Mouse (Mus musculus): Measurements from ENCODE around the gene 1500009C09Rik.
"Not testable (repeated sequence)": the region's sequence is repeated elsewhere in the genome, so short reads cannot be mapped to it uniquely, and the experiment has no call there.

The 1500009C09Rik gene

GRCm38 (mm10) chr15:82218778-82219666 is 33.2 kb upstream of the 1500009C09Rik start:
- DNase-seq (ENCODE audit: low spot score) = no peak

- DNase-seq (ENCODE audit: low spot score) = no peak
Measured at GRCm38 (mm10) chr15:82220003-82220675, 32.1 kb upstream of the 1500009C09Rik start.

DNA sequence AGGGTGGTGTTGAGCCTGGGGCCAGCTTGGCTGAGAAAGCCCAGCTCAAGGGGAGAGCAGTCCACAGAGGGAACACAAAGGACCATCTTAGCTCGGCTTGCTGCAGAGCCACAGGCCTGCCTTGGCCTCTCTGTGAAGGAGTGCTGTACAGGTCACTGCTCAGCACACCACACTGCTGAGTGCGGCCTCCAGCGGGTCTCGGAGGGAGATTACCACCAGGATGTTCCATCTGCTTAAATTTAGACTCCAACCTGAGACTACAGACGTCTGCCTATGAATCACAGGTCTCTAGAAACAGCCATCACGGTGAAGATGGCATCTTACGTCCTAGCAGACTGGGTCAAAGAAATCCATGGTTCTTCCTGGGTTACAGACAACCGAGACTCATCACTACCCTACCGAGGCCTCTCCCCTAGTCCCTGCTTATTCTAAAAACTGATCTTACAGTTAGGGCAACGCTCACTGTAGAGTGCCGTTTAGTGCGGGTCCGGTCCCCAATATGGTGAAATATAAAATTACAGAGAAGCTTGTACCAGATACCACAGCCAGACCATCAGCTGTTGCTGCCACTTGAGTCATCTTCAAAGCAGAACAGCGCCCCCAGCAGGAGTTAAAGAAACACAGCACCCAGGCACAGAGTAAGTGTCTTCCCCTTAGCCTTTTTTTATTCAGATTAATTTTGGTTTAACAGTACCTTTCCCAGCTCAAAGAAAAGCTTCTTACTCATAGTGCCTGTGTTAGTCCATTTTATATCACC is 30.9 kb upstream of the 1500009C09Rik start:
- no peak for DNase-seq (ENCODE audit: low spot score)

- no peak for DNase-seq (ENCODE audit: low spot score)
Measured at GRCm38 (mm10) chr15:82223251-82223650, 28.9 kb upstream of the 1500009C09Rik start.

DNA sequence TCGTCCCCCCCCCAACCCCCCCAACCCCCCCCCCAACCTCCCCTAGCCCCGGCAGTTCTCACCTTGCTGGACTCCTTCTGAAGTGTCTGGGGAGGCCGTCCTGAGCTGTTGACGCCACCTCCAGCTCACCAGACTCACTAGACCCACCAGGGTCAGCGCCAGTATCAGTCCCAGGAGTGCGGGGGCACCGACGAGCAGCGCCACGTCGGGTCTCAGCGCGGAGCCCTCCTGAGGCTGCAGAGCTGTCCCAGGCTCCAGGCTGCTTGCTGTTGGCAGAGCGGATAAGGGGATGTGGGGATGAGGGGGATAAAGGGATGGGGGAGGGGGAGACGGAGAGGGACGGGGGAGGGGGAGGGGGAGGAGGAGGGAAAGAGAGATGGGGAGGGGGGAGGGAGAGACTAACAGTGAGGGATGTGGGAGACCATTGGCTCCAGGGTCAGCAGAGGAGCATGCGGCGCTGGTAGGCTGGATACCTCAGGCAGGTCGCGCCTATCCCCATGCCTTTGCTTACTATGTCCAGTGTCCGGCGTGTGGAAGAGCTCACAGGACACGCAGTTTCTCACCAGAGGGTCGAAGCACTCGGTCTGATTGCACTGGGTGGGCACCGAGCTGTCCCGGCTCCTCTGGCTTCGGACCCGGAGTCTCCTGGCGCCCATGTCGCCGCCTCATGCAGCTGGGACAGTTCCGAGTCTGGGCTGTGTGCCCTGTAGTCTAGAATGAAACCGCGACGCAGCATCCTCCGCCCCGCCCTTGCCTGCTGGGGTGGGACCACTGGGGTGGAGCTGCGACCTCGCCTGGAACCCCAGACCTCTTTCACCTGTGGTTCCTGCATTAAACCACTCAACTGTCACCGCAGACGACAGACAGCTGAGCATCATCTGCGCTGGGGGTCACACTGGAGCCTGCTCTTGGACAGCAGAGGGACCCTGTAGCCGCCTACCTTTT is 28.3 kb upstream of the 1500009C09Rik start, which contains the start of gene Tnfrsf13c:
TSS of gene Tnfrsf13c (minus strand) at position 713 of the 945 bp plus-strand sequence.
- no peak for DNase-seq (ENCODE audit: low spot score)

- DNase-seq (ENCODE audit: low spot score) = no peak
Measured at GRCm38 (mm10) chr15:82224602-82225215, 27.5 kb upstream of the 1500009C09Rik start.

GRCm38 (mm10) chr15:82225769-82226168 is 26.4 kb upstream of the 1500009C09Rik start:
- no peak for DNase-seq (ENCODE audit: low spot score)

- DNase-seq (ENCODE audit: low spot score) = no peak
Measured at GRCm38 (mm10) chr15:82229542-82230045, 22.6 kb upstream of the 1500009C09Rik start.

GRCm38 (mm10) chr15:82230098-82230611 is 22.0 kb upstream of the 1500009C09Rik start:
- no peak for DNase-seq (ENCODE audit: low spot score)

DNA sequence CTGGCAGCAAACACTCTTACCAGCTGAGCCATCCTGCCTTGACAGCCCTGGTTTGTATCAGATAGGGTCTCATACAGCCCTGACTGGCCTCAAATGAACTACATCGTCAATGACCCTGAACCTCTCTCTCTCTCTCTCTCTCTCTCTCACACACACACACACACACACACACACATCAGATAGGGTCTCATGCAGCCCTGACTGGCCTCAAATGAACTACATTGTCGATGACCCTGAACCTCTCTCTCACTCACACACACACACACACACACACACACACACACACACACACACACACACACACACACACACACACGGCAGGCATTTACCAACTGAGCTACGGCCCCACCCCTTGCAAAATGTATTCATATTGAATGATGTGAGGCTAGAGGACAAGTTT is 21.1 kb upstream of the 1500009C09Rik start:
- DNase-seq (ENCODE audit: low spot score) = no peak

DNA sequence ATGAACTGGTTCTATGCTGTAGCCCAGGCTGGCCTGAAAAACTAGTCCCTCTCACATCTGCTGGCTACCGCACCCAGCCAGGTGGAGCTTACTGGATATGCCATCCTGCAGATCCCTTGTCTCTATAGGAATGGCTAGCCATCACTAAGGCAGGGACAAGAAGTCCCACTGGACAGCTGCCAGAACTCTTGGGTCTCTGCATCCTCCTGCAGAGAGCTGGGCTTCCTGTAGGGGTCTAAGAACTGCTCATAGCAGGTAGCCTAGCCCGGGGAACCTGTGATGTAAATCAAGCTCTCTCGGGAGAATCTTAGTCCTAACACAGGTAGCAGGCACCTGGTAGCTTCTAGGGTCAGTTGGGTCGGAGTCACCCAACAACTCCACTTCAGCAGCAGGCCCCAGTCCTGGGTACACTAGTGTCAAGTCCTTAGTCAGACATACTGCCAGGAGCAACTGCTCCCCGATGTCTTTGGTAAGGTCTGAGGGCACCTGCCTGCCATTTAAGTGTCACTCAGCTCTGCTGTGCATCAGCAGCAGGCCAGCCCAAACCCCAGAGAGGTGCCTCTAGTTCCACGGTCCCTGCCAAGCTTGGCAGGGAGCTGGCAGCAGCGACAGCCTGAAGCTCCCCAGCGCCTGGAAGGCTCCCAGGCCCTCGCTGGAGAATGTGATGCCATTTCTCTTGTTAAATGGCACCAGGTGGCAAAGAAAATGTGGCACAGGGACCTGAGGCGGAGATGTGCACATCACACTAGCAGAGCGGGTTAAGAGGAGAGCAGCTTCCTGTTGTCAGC is 20.4 kb upstream of the 1500009C09Rik start:
- peak; percentile 63 for DNase-seq (ENCODE audit: low spot score)

DNA sequence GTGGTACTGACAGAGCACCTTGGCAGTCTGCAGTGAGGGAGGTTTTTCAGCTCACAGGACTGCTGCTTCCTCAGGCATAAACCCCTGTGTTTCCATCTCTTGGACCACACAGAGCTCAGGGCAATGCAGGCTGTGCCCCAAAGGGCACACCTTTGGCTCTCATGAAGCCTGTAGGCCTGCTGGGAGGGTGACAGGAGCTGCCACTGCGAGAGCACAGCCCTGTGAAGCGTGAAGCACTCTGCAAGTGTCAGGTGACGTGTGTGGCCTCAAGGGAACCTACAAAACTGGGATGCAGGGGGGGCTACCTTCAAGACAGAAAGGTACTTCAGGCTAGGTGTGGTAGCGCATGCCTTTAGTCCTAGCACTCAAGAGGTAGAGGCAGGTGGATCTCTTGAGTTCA is 19.5 kb upstream of the 1500009C09Rik start:
- no peak for DNase-seq (ENCODE audit: low spot score)

GRCm38 (mm10) chr15:82235661-82236060 is 16.5 kb upstream of the 1500009C09Rik start:
- no peak for DNase-seq (ENCODE audit: low spot score)

- DNase-seq (ENCODE audit: low spot score) = peak; percentile 87
Measured at GRCm38 (mm10) chr15:82236565-82236964, 15.6 kb upstream of the 1500009C09Rik start.

DNA sequence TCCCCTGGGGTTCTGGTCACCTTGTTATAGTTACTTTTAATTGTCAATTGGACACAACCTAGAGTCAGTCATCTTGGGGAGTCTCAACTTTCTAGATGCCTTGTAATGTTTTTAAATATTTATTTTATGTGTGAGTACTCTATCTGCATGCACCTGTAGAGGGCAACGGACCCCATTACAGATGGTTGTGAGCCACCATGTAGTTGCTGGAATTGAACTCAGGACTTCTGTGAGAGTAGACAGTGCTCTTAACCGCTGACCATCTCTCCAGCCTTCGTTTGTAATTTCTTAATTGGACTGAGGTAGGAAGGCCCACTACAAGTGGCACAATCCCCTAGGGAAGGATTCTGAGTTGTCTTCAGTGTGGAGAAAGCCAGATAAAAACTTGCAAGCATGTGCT is 8.9 kb upstream of the 1500009C09Rik start:
- no peak for DNase-seq (ENCODE audit: low spot score)

DNA sequence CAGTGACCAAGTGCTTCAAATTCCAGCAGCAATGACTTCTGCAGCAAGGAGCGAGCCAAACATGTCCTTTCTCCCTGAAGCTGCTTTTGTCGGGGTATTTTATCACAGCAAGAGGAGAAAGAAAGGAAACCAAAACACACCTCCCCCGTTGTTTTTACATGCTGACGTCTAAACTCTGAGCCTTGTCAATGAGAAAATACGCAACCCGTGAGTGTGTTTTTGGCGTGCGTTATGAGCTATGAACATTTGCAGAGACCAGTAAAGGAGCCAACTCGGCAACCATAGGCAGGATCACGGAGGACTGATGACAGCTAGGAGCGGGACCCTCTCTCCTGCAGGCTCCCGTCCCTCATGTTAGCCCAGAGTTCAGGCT is 8.5 kb upstream of the 1500009C09Rik start:
- no peak for DNase-seq (ENCODE audit: low spot score)

GRCm38 (mm10) chr15:82244115-82244804 is 7.9 kb upstream of the 1500009C09Rik start, which contains the start of gene Cenpm:
Gene Cenpm, minus strand, starts transcription at chr15:82244748.
- DNase-seq (ENCODE audit: low spot score) = peak; percentile 93

DNA sequence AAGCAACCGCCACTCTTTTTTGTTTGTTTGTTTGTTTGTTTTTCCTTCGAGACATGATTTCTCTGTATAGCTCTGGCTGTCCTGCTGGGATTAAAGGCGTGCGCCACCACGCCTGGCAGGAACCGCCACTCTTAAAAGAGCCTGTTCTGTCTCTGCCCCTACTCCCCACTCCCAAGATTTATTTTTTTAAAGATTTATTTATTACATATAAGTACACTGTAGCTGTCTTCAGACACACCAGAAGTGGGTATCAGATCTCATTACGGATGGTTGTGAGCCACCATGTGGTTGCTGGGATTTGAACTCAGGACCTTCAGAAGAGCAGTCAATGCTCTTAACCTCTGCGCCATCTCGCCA is 7.4 kb upstream of the 1500009C09Rik start:
- DNase-seq (ENCODE audit: low spot score) = not testable (repeated sequence)

All from testis, postnatal 10 days (tissue).